Mouse (Mus musculus): ENCODE measurements around the gene Gm49403. TPM values are rescaled to one million over a fixed set of nuclear protein-coding genes. Genes with fewer than 3 reads are reported as not detected.
"Not testable (repeated sequence)": the region's sequence is repeated elsewhere in the genome, so short reads cannot be mapped to it uniquely, and the experiment has no call there.

Gm49403 gene
- polyA plus RNA-seq (2012; rRNA removed) (not detected in 2 replicates), polyA plus RNA-seq (2014; fragmentation: Nextera tagmentation; extraction: Ambion mirVana) (not detected in 2 replicates)

- no peak for TF ChIP-seq POLR2A (IDR thresholded peaks at IDR 0.05; ENCODE audit: borderline replicate concordance, extremely low read depth, insufficient read depth, insufficient read length)
- Histone ChIP-seq H3K4me2 (replicated peaks; ENCODE audit: low read depth, low read length, severe bottlenecking) (no peak within 1 kb of the TSS), H3K4me3 (replicated peaks; ENCODE audit: low read length) (no peak within 1 kb of the TSS), H3K9me3 (ENCODE audit: control insufficient read depth, low read length) (no peaks in the 10 kb centered on the region), H3K36me3 (ENCODE audit: control insufficient read depth, insufficient read depth, low read length) (0 out of 2 replicates have a peak, but pooled peaks cover under 1% of the 10 kb centered on the region), H3K9ac (ENCODE audit: low read depth, low read length, severe bottlenecking) (no peak within 1 kb of the TSS), H3K27ac (replicated peaks; ENCODE audit: low read depth, low read length) (no peak within 1 kb of the TSS), H3K27me3 (ENCODE audit: control insufficient read depth, insufficient read depth, low read length) (no peaks in the 10 kb centered on the region), H3K4me1 (ENCODE audit: control insufficient read depth, insufficient read depth, low read length) (peaks cover 11% of the 10 kb centered on the region; the same call in 1 of the 2 replicates)
- WGBS, result 78% methylated on average over 3 of the region's 3 CpGs
- DNase-seq (ENCODE audit: low spot score), result no peak
- ATAC-seq (ENCODE audit: low FRiP score, low read depth), result no peak
Observed at GRCm38 (mm10) chr19:8883616-8884015, at the start of gene Gm49403, which contains the start of gene Lbhd1. Gene Gm49403, plus strand, starts transcription at chr19:8883930. Gene Lbhd1, plus strand, starts transcription at chr19:8883732.

DNA sequence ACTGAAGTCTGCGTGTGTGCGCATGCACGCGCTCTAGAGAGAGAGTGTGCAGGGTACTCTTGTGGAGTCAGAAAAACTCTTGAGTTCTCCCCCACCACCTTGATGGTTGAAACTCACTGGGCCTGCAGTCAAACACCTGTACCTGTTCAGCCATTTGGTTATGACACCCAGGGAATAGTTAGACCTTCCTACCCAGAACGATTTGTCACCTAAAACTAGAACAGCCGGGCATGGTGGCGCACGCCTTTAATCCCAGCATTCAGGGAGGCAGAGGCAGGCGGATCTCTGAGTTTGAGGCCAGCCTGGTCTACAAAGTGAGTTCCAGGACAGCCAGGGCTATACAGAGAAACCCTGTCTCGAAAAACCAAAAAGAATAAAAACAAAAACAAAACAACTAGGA, 47.4 kb upstream of the Gm49403 start:
- peaks cover 25% of the 10 kb centered on the region for H3K4me1 ChIP-seq (ENCODE audit: control insufficient read depth, insufficient read depth, low read length)
- not testable (repeated sequence) for H3K4me3 ChIP-seq (replicated peaks; ENCODE audit: low read length); H3K27ac ChIP-seq (replicated peaks; ENCODE audit: low read depth, low read length); H3K4me2 ChIP-seq (replicated peaks; ENCODE audit: low read depth, low read length, severe bottlenecking); ATAC-seq (ENCODE audit: low FRiP score, low read depth); H3K9ac ChIP-seq (ENCODE audit: low read depth, low read length, severe bottlenecking); H3K9me3 ChIP-seq (ENCODE audit: control insufficient read depth, low read length); H3K27me3 ChIP-seq (ENCODE audit: control insufficient read depth, insufficient read depth, low read length); DNase-seq (ENCODE audit: low spot score)
- 98% methylated on average over 10 of the region's 10 CpGs for WGBS
- peaks cover 44% of the 10 kb centered on the region for H3K36me3 ChIP-seq (ENCODE audit: control insufficient read depth, insufficient read depth, low read length)

DNA sequence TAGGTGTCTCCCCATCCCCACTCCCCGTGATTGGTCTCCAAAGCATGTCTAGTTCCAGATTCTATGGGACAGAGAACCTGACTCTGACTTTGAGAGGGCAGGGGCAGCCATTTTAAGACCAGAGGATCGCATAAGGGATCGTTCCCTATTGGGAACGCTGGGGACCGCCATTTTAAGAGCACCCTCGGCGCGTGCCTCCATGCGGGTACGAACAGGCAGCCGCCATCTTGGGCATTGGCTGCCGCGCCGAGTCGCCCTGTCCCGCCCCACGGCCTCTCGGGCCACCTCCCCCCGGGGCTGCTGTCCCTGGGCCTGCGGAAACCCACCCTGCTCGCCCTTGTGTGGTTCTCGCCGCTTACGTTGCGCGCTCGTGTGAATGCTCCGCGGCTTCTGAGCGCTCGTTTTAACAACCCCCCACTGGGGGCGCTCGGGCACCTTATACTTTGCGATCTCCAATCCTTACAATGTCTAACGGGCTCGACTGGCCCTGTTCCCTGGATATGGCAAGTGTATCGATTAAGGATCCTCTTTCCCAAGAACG, 46.4 kb upstream of the Gm49403 start, which contains the start of gene Bscl2:
Bscl2 (plus strand) TSS at position 217 of the 541 bp plus-strand sequence.
- Histone ChIP-seq H3K4me2 (replicated peaks; ENCODE audit: low read depth, low read length, severe bottlenecking) (peak within 1 kb of the TSS; percentile 76), H3K4me3 (replicated peaks; ENCODE audit: low read length) (peak within 1 kb of the TSS; percentile 51), H3K36me3 (ENCODE audit: control insufficient read depth, insufficient read depth, low read length) (peaks cover 35% of the 10 kb centered on the region), H3K27ac (replicated peaks; ENCODE audit: low read depth, low read length) (peak within 1 kb of the TSS; percentile 97), H3K9ac (ENCODE audit: low read depth, low read length, severe bottlenecking) (peak within 1 kb of the TSS; percentile 77), H3K27me3 (ENCODE audit: control insufficient read depth, insufficient read depth, low read length) (no peaks in the 10 kb centered on the region), H3K4me1 (ENCODE audit: control insufficient read depth, insufficient read depth, low read length) (peaks cover 25% of the 10 kb centered on the region), H3K9me3 (ENCODE audit: control insufficient read depth, low read length) (no peaks in the 10 kb centered on the region)
- ATAC-seq (ENCODE audit: low FRiP score, low read depth) (peak; percentile 87), DNase-seq (ENCODE audit: low spot score) (peak; percentile 85)
- 0 out of 2 replicates have a peak, but pooled peaks have one; percentile 49 for TF ChIP-seq POLR2A (IDR thresholded peaks at IDR 0.05; ENCODE audit: borderline replicate concordance, extremely low read depth, insufficient read depth, insufficient read length)
- under 1% methylated on average over 31 of the region's 38 CpGs for WGBS

GRCm38 (mm10) chr19:8838041-8838730, 45.5 kb upstream of the Gm49403 start:
- WGBS, result 21% methylated on average over 15 of the region's 15 CpGs
- no peak for TF ChIP-seq POLR2A (IDR thresholded peaks at IDR 0.05; ENCODE audit: borderline replicate concordance, extremely low read depth, insufficient read depth, insufficient read length)
- peaks cover 35% of the 10 kb centered on the region for H3K36me3 ChIP-seq (ENCODE audit: control insufficient read depth, insufficient read depth, low read length)
- H3K9me3 ChIP-seq (ENCODE audit: control insufficient read depth, low read length), result no peaks in the 10 kb centered on the region
- DNase-seq (ENCODE audit: low spot score) (no peak), ATAC-seq (ENCODE audit: low FRiP score, low read depth) (peak; percentile 27; the same call in 1 of the 2 replicates)
- peak overlapping the region; percentile 51 for H3K4me3 ChIP-seq (replicated peaks; ENCODE audit: low read length)
- peaks cover 25% of the 10 kb centered on the region for H3K4me1 ChIP-seq (ENCODE audit: control insufficient read depth, insufficient read depth, low read length)
- H3K27ac ChIP-seq (replicated peaks; ENCODE audit: low read depth, low read length), result peak overlapping the region; percentile 97
- peak overlapping the region; percentile 76 for H3K4me2 ChIP-seq (replicated peaks; ENCODE audit: low read depth, low read length, severe bottlenecking)
- H3K9ac ChIP-seq (ENCODE audit: low read depth, low read length, severe bottlenecking), result peak overlapping the region; percentile 77
- no peaks in the 10 kb centered on the region for H3K27me3 ChIP-seq (ENCODE audit: control insufficient read depth, insufficient read depth, low read length)

DNA sequence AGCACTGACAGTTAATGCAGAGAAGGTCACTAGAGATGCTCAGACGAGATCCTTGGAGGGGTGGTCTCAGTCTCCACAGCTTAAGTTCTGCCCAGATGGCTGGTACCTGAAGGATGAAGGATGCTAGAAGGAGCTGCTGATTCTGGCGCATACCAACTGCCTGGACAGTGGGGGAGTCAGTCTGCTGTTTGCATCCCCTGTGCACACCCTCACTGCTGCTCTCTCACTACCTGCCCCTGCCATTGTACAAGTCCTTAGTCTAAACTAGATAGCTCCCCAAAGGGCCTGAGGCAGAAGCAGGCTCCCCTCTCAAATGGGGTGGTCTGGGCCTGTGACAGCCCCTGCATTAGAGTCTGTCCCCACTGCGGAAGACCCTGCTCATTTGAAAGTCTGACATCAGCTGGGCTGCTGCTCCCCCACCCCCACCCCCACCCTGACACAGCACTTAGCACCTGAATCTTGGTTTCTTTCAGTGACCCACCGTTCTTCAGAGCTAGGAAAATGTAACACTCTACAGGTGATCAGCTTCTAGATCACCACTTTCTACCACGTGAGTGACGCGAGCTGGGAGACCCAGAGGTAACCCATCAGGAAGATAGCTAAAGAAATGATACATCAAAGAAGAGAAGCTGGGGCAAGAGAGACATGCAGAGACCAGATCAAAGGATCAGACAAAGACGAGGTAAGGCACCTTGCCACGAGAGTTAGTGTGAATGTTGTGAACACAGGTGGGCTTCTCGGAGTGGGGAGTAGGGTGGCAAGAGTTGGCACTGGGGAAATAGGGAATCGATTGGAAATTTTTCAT, 44.4 kb upstream of the Gm49403 start, which contains the start of gene Gng3:
Gng3 (minus strand) TSS at position 92 of the 805 bp plus-strand sequence.
- no peak for TF ChIP-seq POLR2A (IDR thresholded peaks at IDR 0.05; ENCODE audit: borderline replicate concordance, extremely low read depth, insufficient read depth, insufficient read length)
- Histone ChIP-seq H3K27me3 (ENCODE audit: control insufficient read depth, insufficient read depth, low read length) (no peaks in the 10 kb centered on the region), H3K27ac (replicated peaks; ENCODE audit: low read depth, low read length) (peak within 1 kb of the TSS; percentile 97), H3K9me3 (ENCODE audit: control insufficient read depth, low read length) (no peaks in the 10 kb centered on the region), H3K36me3 (ENCODE audit: control insufficient read depth, insufficient read depth, low read length) (peaks cover 26% of the 10 kb centered on the region), H3K4me2 (replicated peaks; ENCODE audit: low read depth, low read length, severe bottlenecking) (peak within 1 kb of the TSS; percentile 76), H3K9ac (ENCODE audit: low read depth, low read length, severe bottlenecking) (peak within 1 kb of the TSS; percentile 77), H3K4me3 (replicated peaks; ENCODE audit: low read length) (peak within 1 kb of the TSS; percentile 51), H3K4me1 (ENCODE audit: control insufficient read depth, insufficient read depth, low read length) (peaks cover 25% of the 10 kb centered on the region)
- DNase-seq (ENCODE audit: low spot score) (no peak), ATAC-seq (ENCODE audit: low FRiP score, low read depth) (no peak)
- 58% methylated on average over 11 of the region's 11 CpGs for WGBS

Data from limb, embryonic 14.5 days (tissue).